Mouse (Mus musculus) CH12.LX (cell line): Measurements from ENCODE around the gene Mecr. TPM values are rescaled to one million over a fixed set of nuclear protein-coding genes. Genes with fewer than 3 reads are reported as not detected.

Experiments used
- DNase-seq: peaks from one replicate; pipeline ENCODE4 v3.0.0-alpha.2; 2013; ENCODE audit errors: extremely low read depth
- H3K27ac ChIP-seq: 2 replicates; pipeline ENCODE4 v1.5.1; 2012; ENCODE audit warnings: low read depth, mild to moderate bottlenecking, control low read depth, moderate library complexity; ENCODE audit not compliant: insufficient read depth
- H3K27me3 ChIP-seq: replicated peaks from 2 replicates; pipeline ENCODE3; 2012; ENCODE audit warnings: inconsistent platforms
- H3K36me3 ChIP-seq, 2 experiments: replicated peaks in 1 of 2; 2 replicates each; pipeline versions ENCODE3 to v1.6.1; 2012; ENCODE audit warnings: inconsistent platforms in 1 of 2, low read length in 1 of 2, mild to moderate bottlenecking in 1 of 2, mixed read lengths in 1 of 2, moderate library complexity in 1 of 2; ENCODE audit not compliant: control insufficient read depth in 1 of 2, insufficient read depth in 1 of 2
- H3K4me1 ChIP-seq, 2 experiments: 2 replicates each; pipeline ENCODE4 v1.6.1; 2012; ENCODE audit warnings: inconsistent platforms in 1 of 2, moderate library complexity in 1 of 2; ENCODE audit not compliant: insufficient read depth in 2 of 2, control insufficient read depth in 1 of 2
- H3K4me2 ChIP-seq: 2 replicates; pipeline ENCODE4 v1.6.1; 2012; ENCODE audit warnings: low read depth, mild to moderate bottlenecking, control low read depth; ENCODE audit not compliant: poor library complexity, insufficient read depth, severe bottlenecking
- H3K4me3 ChIP-seq, 3 experiments: fragments of 150-350 bp in 1 of 3; sonication (generic) in 1 of 3; replicated peaks in 1 of 3; 2 replicates each; pipeline versions ENCODE3 to v1.5.1; 2011 to 2012; ENCODE audit warnings: low read depth in 2 of 3, low read length in 2 of 3, mild to moderate bottlenecking in 2 of 3, moderate library complexity in 2 of 3, control low read depth in 1 of 3, improper control_type of control experiment in 1 of 3, inconsistent platforms in 1 of 3, mixed read lengths in 1 of 3; ENCODE audit not compliant: poor library complexity in 1 of 3
- H3K79me2 ChIP-seq: replicated peaks from 2 replicates; pipeline ENCODE4 v1.6.1; 2012; ENCODE audit warnings: mild to moderate bottlenecking, moderate library complexity; ENCODE audit not compliant: control insufficient read depth, poor library complexity, insufficient read depth, severe bottlenecking; ENCODE audit errors: extremely low read depth
- H3K9ac ChIP-seq: 2 replicates; pipeline ENCODE4 v1.6.1; 2012; ENCODE audit warnings: low read depth, mild to moderate bottlenecking, control low read depth, moderate library complexity; ENCODE audit not compliant: insufficient read depth
- H3K9me3 ChIP-seq: replicated peaks from 2 replicates; pipeline ENCODE3; 2012; ENCODE audit warnings: low read length, inconsistent platforms, mixed read lengths
- BHLHE40 ChIP-seq: IDR thresholded peaks from 2 replicates; pipeline ENCODE4 v1.6.1; 2011; ENCODE audit warnings: mild to moderate bottlenecking, low read depth, low read length, improper control_type of control experiment
- CHD1 ChIP-seq: IDR thresholded peaks from 2 replicates; pipeline ENCODE4 v1.6.1; 2012; ENCODE audit warnings: low read depth, low read length, improper control_type of control experiment, inconsistent platforms
- CTCF ChIP-seq, 2 experiments: IDR thresholded peaks in 1 of 2; conservative IDR thresholded peaks in 1 of 2; 2 replicates each; pipeline ENCODE4 v1.5.1; 2011 to 2012; ENCODE audit warnings: low read depth in 2 of 2, low read length in 2 of 2, improper control_type of control experiment in 1 of 2, inconsistent platforms in 1 of 2, mild to moderate bottlenecking in 1 of 2, moderate library complexity in 1 of 2
- ELF1 ChIP-seq: IDR thresholded peaks from 2 replicates; pipeline ENCODE4 v1.6.1; 2014; ENCODE audit warnings: low read depth, mild to moderate bottlenecking, inconsistent platforms, low read length, improper control_type of control experiment
- EP300 ChIP-seq: IDR thresholded peaks from 2 replicates; pipeline ENCODE4 v1.6.1; 2011; ENCODE audit warnings: low read length, improper control_type of control experiment
- ETS1 ChIP-seq: conservative IDR thresholded peaks from 2 replicates; pipeline ENCODE4 v1.6.1; 2012; ENCODE audit warnings: low read depth, mild to moderate bottlenecking, inconsistent platforms, low read length, improper control_type of control experiment, moderate library complexity
- GABPA ChIP-seq: IDR thresholded peaks from 2 replicates; pipeline ENCODE4 v1.6.1; 2012; ENCODE audit warnings: low read depth, low read length, improper control_type of control experiment, inconsistent platforms; ENCODE audit not compliant: insufficient replicate concordance
- HCFC1 ChIP-seq: IDR thresholded peaks from 2 replicates; pipeline ENCODE4 v1.6.1; 2012; ENCODE audit warnings: low read depth, mild to moderate bottlenecking, inconsistent platforms, low read length, improper control_type of control experiment
- IRF4 ChIP-seq: IDR thresholded peaks from 2 replicates; pipeline ENCODE4 v1.6.1; 2014; ENCODE audit warnings: low read depth, mild to moderate bottlenecking, inconsistent platforms, low read length, improper control_type of control experiment
- JUND ChIP-seq: conservative IDR thresholded peaks from 2 replicates; pipeline ENCODE4 v1.6.1; 2011; ENCODE audit warnings: low read depth, low read length, improper control_type of control experiment
- KAT2A ChIP-seq: IDR thresholded peaks from 2 replicates; pipeline ENCODE4 v1.6.1; 2012; ENCODE audit warnings: low read length, improper control_type of control experiment, inconsistent platforms; ENCODE audit not compliant: insufficient replicate concordance
- MAFK ChIP-seq: IDR thresholded peaks from 2 replicates; pipeline ENCODE4 v1.6.1; 2011; ENCODE audit warnings: low read length, improper control_type of control experiment; ENCODE audit not compliant: insufficient replicate concordance
- MAZ ChIP-seq: IDR thresholded peaks from 2 replicates; pipeline ENCODE4 v1.6.1; 2012; ENCODE audit warnings: low read depth, mild to moderate bottlenecking, inconsistent platforms, low read length, improper control_type of control experiment, moderate library complexity
- MEF2A ChIP-seq: IDR thresholded peaks from 2 replicates; pipeline ENCODE4 v1.6.1; 2014; ENCODE audit warnings: low read depth, mild to moderate bottlenecking, inconsistent platforms, low read length, improper control_type of control experiment, borderline replicate concordance
- MXI1 ChIP-seq: IDR thresholded peaks from 2 replicates; pipeline ENCODE4 v1.6.1; 2011; ENCODE audit warnings: mild to moderate bottlenecking, low read depth, low read length, improper control_type of control experiment
- MYC ChIP-seq: IDR thresholded peaks from 2 replicates; pipeline ENCODE4 v1.6.1; 2011; ENCODE audit warnings: low read depth, mild to moderate bottlenecking, improper control_type of control experiment, low read length
- NELFE ChIP-seq: IDR thresholded peaks from 2 replicates; pipeline ENCODE4 v1.6.1; 2011; ENCODE audit warnings: low read depth, low read length, improper control_type of control experiment
- NRF1 ChIP-seq: IDR thresholded peaks from 2 replicates; pipeline ENCODE4 v1.6.1; 2014; ENCODE audit warnings: low read depth, mild to moderate bottlenecking, inconsistent platforms, low read length, improper control_type of control experiment, moderate library complexity
- POLR2A ChIP-seq: IDR thresholded peaks from 2 replicates; pipeline ENCODE4 v1.6.1; 2011; ENCODE audit warnings: low read depth, mild to moderate bottlenecking, improper control_type of control experiment, low read length
- RAD21 ChIP-seq: IDR thresholded peaks from 2 replicates; pipeline ENCODE4 v1.6.1; 2011; ENCODE audit warnings: low read depth, mild to moderate bottlenecking, low read length, improper control_type of control experiment, moderate library complexity
- SIN3A ChIP-seq: IDR thresholded peaks from 2 replicates; pipeline ENCODE4 v1.6.1; 2012; ENCODE audit warnings: low read length, improper control_type of control experiment, inconsistent platforms
- SMC3 ChIP-seq: IDR thresholded peaks from 2 replicates; pipeline ENCODE4 v1.6.1; 2011; ENCODE audit warnings: low read depth, low read length, improper control_type of control experiment
- TCF12 ChIP-seq: IDR thresholded peaks from 2 replicates; pipeline ENCODE4 v1.6.1; 2014; ENCODE audit warnings: low read depth, mild to moderate bottlenecking, inconsistent platforms, low read length, improper control_type of control experiment
- UBTF ChIP-seq: IDR thresholded peaks from 2 replicates; pipeline ENCODE4 v1.6.1; 2012; ENCODE audit warnings: low read depth, mild to moderate bottlenecking, inconsistent platforms, low read length, improper control_type of control experiment, moderate library complexity
- USF1 ChIP-seq: IDR thresholded peaks from 2 replicates; pipeline ENCODE4 v1.6.1; 2014; ENCODE audit warnings: low read depth, mild to moderate bottlenecking, inconsistent platforms, low read length, improper control_type of control experiment
- USF2 ChIP-seq: conservative IDR thresholded peaks from 2 replicates; pipeline ENCODE4 v1.6.1; 2011; ENCODE audit warnings: low read depth, low read length, improper control_type of control experiment
- ZKSCAN1 ChIP-seq: IDR thresholded peaks from 2 replicates; pipeline ENCODE4 v1.6.1; 2012; ENCODE audit warnings: low read depth, inconsistent platforms, low read length, improper control_type of control experiment, borderline replicate concordance
- ZMIZ1 ChIP-seq: IDR thresholded peaks from 2 replicates; pipeline ENCODE4 v1.6.1; 2012; ENCODE audit warnings: low read depth, mild to moderate bottlenecking, inconsistent platforms, low read length, improper control_type of control experiment
- ZNF384 ChIP-seq: IDR thresholded peaks from 2 replicates; pipeline ENCODE4 v1.6.1; 2012; ENCODE audit warnings: low read depth, low read length, improper control_type of control experiment, inconsistent platforms
- dilution Hi-C: fragments of 300-500 bp; cut with MboI; formaldehyde crosslinking; loops from 2 replicates; pipeline ENCODE4 v1.14.3; 2020; ENCODE audit warnings: low sequenced_read_pairs; ENCODE audit not compliant: extremely low pct_unique_long_range_greater_than_20kb, extremely low pct_ligation_motif_present
- in situ Hi-C: fragments of 300-500 bp; cut with MboI; formaldehyde crosslinking; loops from 3 replicates; pipeline ENCODE4 v1.14.3; 2019; ENCODE audit warnings: low sequenced_read_pairs, low pct_ligation_motif_present, low pct_unique_long_range_greater_than_20kb, mixed read lengths
- polyA plus RNA-seq: library from polyadenylated mRNA; unstranded; fragments of >175 nt; gene quantifications from 2 replicates; pipeline ENCODE4 v1.2.1, GENCODE M21; 2012; ENCODE audit warnings: low read depth; ENCODE audit not compliant: insufficient read length
- total RNA-seq, 2 experiments: library from RNA; depleted of rRNA; stranded (reverse); fragments of 300-350 nt in 1 of 2; fragments of >200 nt in 1 of 2; gene quantifications; 2 replicates each; pipeline ENCODE4 v1.2.3; 2012 to 2014

Mecr gene
- total and polyA plus RNA-seq, 3 experiments: 43.0 to 77.3 (median 54.6) TPM

GRCm38 (mm10) chr4:131901090-131901489 lies 57.8 kb downstream of the Mecr start:
- H3K4me2 ChIP-seq: no peak overlapping the region
- no peak overlapping the region for H3K4me3 ChIP-seq
- no peaks in the 10 kb centered on the region for H3K27me3 ChIP-seq
- peaks cover 2 to 18% of the 10 kb centered on the region in 2 experiments; a peak in 3 of 4 replicates for H3K4me1 ChIP-seq
- DNase-seq: no peak
- H3K79me2 ChIP-seq: no peaks in the 10 kb centered on the region
- no peaks in the 10 kb centered on the region for H3K9me3 ChIP-seq
- in situ Hi-C loops: loop anchor here (5.0 to 10.0 kb wide), 2 partner anchors 34 to 174 kb away; partner anchors contain the start of genes Epb41 and Gm10300
- H3K36me3 ChIP-seq: peaks cover 57 to 79% of the 10 kb centered on the region in 2 experiments
- TF ChIP-seq UBTF (no peak), MXI1 (no peak), USF1 (no peak), KAT2A (no peak), NRF1 (no peak), CTCF (conservative IDR thresholded peaks at IDR 0.05 in 1 of 2, IDR thresholded peaks at IDR 0.05 in 1 of 2; ENCODE audit: low read depth in 2 of 2, low read length in 2 of 2) (no peak), POLR2A (no peak), CHD1 (no peak), USF2 (no peak), IRF4 (no peak), ZMIZ1 (no peak), ELF1 (no peak), RAD21 (no peak), EP300 (no peak), MAFK (no peak), ETS1 (no peak)
- no peak overlapping the region for H3K9ac ChIP-seq
- H3K27ac ChIP-seq: no peak overlapping the region
- dilution Hi-C loops: no loop called here

- Histone ChIP-seq H3K79me2 (no peaks in the 10 kb centered on the region), H3K27ac (no peak overlapping the region), H3K27me3 (no peaks in the 10 kb centered on the region), H3K36me3 (peaks cover 33 to 62% of the 10 kb centered on the region in 2 experiments), H3K4me3 (no peak overlapping the region), H3K9ac (no peak overlapping the region), H3K9me3 (peaks cover 5% of the 10 kb centered on the region), H3K4me1 (no peaks in the 10 kb centered on the region), H3K4me2 (no peak overlapping the region)
- dilution Hi-C loops: no loop called here
- DNase-seq: peak; percentile 49
- in situ Hi-C loops: loop anchor here (5.0 to 10.0 kb wide), 2 partner anchors 37 to 170 kb away; partner anchors contain the start of genes Epb41 and Gm10300
- TF ChIP-seq ZNF384 (no peak), ETS1 (no peak), RAD21 (peak; percentile 14), USF1 (no peak), NELFE (no peak), BHLHE40 (peak; percentile 35; the same call in 1 of the 2 replicates), KAT2A (no peak), ZKSCAN1 (no peak), HCFC1 (no peak), MAZ (no peak), SMC3 (peak; percentile 44), TCF12 (no peak), CTCF (conservative IDR thresholded peaks at IDR 0.05 in 1 of 2, IDR thresholded peaks at IDR 0.05 in 1 of 2; ENCODE audit: low read depth in 2 of 2, low read length in 2 of 2) (peak in 1 of 2 experiments; percentile 61; a peak in 2 of 4 replicates), SIN3A (no peak), MXI1 (no peak), MYC (no peak; the same call in 1 of the 2 replicates), JUND (no peak), CHD1 (no peak), ZMIZ1 (no peak), MEF2A (no peak), IRF4 (no peak), GABPA (no peak), UBTF (no peak), EP300 (no peak), POLR2A (no peak)
- TF ChIP-seq, all 38 proteins: peak for 4
Observed at GRCm38 (mm10) chr4:131904478-131904877, 61.2 kb downstream of the Mecr start.
